Mouse (Mus musculus) embryonic fibroblast, embryonic 13.5 days (primary cell): ENCODE data around the gene Nrp2. TPM values are rescaled to one million over a fixed set of nuclear protein-coding genes. Genes with fewer than 3 reads are reported as not detected.

Experiments
- H3K27ac ChIP-seq: 2 replicates; pipeline ENCODE4 v1.5.1; 2012; ENCODE audit warnings: low read length, control low read depth, inconsistent platforms; ENCODE audit not compliant: insufficient read depth
- H3K4me1 ChIP-seq: 2 replicates; pipeline ENCODE4 v1.6.1; 2011; ENCODE audit warnings: low read length; ENCODE audit not compliant: control insufficient read depth, insufficient read depth
- H3K4me3 ChIP-seq: 2 replicates; pipeline ENCODE4 v1.5.1; 2011; ENCODE audit warnings: mild to moderate bottlenecking, control low read depth, low read length; ENCODE audit not compliant: insufficient read depth
- CTCF ChIP-seq: IDR thresholded peaks from 2 replicates; pipeline ENCODE4 v1.5.1; 2011; ENCODE audit warnings: mild to moderate bottlenecking, control low read depth, low read length, moderate library complexity, borderline replicate concordance; ENCODE audit not compliant: insufficient read depth
- POLR2A ChIP-seq: IDR thresholded peaks from 2 replicates; pipeline ENCODE4 v1.6.1; 2011; ENCODE audit warnings: low read depth, mild to moderate bottlenecking, control low read depth, low read length, moderate library complexity
- polyA plus RNA-seq: library from polyadenylated mRNA; stranded (reverse); fragments of >200 nt; gene quantifications from 2 replicates; pipeline ENCODE4 v1.2.4, GENCODE M21; 2011; ENCODE audit warnings: low read depth; ENCODE audit not compliant: missing spikeins, insufficient read length

Gene Nrp2
- polyA plus RNA-seq, 1 experiment, result 74.9 TPM

GRCm38 (mm10) chr1:62723891-62724290 is 20.8 kb downstream of the Nrp2 start:
- H3K4me1 ChIP-seq, result peaks cover 21% of the 10 kb centered on the region
- TF ChIP-seq CTCF, result no peak
- TF ChIP-seq POLR2A, result no peak
- no peak overlapping the region for H3K27ac ChIP-seq

GRCm38 (mm10) chr1:62724461-62725021 is 21.5 kb downstream of the Nrp2 start:
- TF ChIP-seq CTCF (no peak), POLR2A (no peak)
- H3K4me1 ChIP-seq, result peaks cover 19% of the 10 kb centered on the region
- H3K4me3 ChIP-seq, result no peak overlapping the region
- no peak overlapping the region for H3K27ac ChIP-seq

More at GRCm38 (mm10) chr1:62723891-62724290, 20.8 kb downstream of the Nrp2 start:
- H3K4me3 ChIP-seq, result no peak overlapping the region

GRCm38 (mm10) chr1:62725032-62725678 is 22.1 kb downstream of the Nrp2 start:
- Histone ChIP-seq H3K27ac (no peak overlapping the region), H3K4me3 (no peak overlapping the region), H3K4me1 (peaks cover 13% of the 10 kb centered on the region)
- no peak for TF ChIP-seq POLR2A
- TF ChIP-seq CTCF, result no peak

GRCm38 (mm10) chr1:62727191-62727590 is 24.1 kb downstream of the Nrp2 start:
- TF ChIP-seq CTCF (no peak), POLR2A (no peak)
- H3K4me1 ChIP-seq, result no peaks in the 10 kb centered on the region; the same call in 1 of the 2 replicates
- no peak overlapping the region for H3K27ac ChIP-seq
- no peak overlapping the region for H3K4me3 ChIP-seq

- no peak overlapping the region for H3K4me3 ChIP-seq
- TF ChIP-seq POLR2A, result no peak
- no peak for TF ChIP-seq CTCF
- no peaks in the 10 kb centered on the region; the same call in 1 of the 2 replicates for H3K4me1 ChIP-seq
- H3K27ac ChIP-seq, result no peak overlapping the region
Observed at GRCm38 (mm10) chr1:62728421-62728820, 25.3 kb downstream of the Nrp2 start.

GRCm38 (mm10) chr1:62728926-62729325 is 25.8 kb downstream of the Nrp2 start:
- TF ChIP-seq POLR2A, result no peak
- no peak for TF ChIP-seq CTCF

GRCm38 (mm10) chr1:62729345-62730150 is 26.5 kb downstream of the Nrp2 start:
- Histone ChIP-seq H3K27ac (no peak overlapping the region), H3K4me1 (no peaks in the 10 kb centered on the region; the same call in none of the 2 replicates), H3K4me3 (no peak overlapping the region)
- no peak for TF ChIP-seq CTCF
- no peak for TF ChIP-seq POLR2A

More at GRCm38 (mm10) chr1:62728926-62729325, 25.8 kb downstream of the Nrp2 start:
- Histone ChIP-seq H3K27ac (no peak overlapping the region), H3K4me3 (no peak overlapping the region), H3K4me1 (no peaks in the 10 kb centered on the region; the same call in none of the 2 replicates)

- no peaks in the 10 kb centered on the region; the same call in none of the 2 replicates for H3K4me1 ChIP-seq
- no peak overlapping the region for H3K27ac ChIP-seq
- TF ChIP-seq POLR2A (no peak), CTCF (no peak)
- no peak overlapping the region for H3K4me3 ChIP-seq
Observed at GRCm38 (mm10) chr1:62732036-62732435, 29.0 kb downstream of the Nrp2 start.

- Histone ChIP-seq H3K27ac (no peak overlapping the region), H3K4me1 (no peaks in the 10 kb centered on the region; the same call in 1 of the 2 replicates), H3K4me3 (no peak overlapping the region)
- no peak for TF ChIP-seq CTCF
- no peak for TF ChIP-seq POLR2A
Observed at GRCm38 (mm10) chr1:62734420-62734931, 31.4 kb downstream of the Nrp2 start.
